Mouse (Mus musculus): ENCODE data around the gene Gja10.

DNA sequence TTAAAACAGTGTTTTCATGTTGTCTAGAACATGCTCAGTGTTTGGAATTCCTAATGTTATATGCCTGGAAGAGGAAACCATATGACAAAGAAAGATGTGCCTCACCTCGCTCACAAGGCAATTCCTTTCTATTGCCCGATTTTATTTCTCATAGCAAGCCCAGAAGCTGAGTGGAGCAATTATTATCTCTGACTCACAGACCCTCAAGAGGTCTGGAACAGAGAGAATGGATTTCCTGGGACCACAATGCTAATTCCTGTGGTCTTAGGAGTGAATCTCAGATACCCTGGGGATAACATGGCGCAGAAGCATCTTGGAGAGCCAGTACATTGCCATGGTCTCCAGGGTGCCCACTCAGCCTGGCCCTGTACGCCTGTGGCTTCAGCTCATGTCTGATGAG is 33.5 kb downstream of the Gja10 start:
- no peak for TF ChIP-seq POLR2A (IDR thresholded peaks at IDR 0.05; ENCODE audit: insufficient read length, low read depth)
- no peak for TF ChIP-seq USF1 (IDR thresholded peaks at IDR 0.05; ENCODE audit: low read depth)
- TF ChIP-seq CEBPB (IDR thresholded peaks at IDR 0.05; ENCODE audit: insufficient read depth, poor library complexity, severe bottlenecking), result 0 out of 2 replicates have a peak, but pooled peaks have one; percentile 26
